In the genomic region with DNA sequence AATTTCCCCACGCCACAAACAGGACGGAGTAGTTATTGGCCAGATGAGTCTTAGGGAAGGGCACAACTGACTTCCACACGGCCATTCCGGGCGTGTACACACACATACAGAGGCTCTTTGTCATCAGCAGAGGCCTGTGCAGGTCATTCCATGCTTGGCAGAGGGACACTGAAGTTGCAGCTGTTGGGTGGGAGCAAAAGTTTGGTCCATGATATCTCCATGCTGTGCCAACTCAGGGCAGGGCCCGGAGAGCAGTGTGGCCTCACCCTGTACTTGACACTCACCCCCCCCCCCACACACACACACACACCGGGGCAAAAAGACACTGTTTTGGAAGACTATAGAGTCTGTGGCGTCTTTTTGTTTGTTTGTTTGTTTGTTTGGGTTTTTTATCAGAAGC, we compare ENCODE assay signal across 19 mouse cellular contexts. TPM values are rescaled to one million over a fixed set of nuclear protein-coding genes. Genes with fewer than 3 reads are reported as not detected.
A peak's percentile ranks its signal among the peaks of the same experiment; 100 is the strongest.
DNase-seq lines count a peak whose midpoint lies in the region; ATAC-seq and TF ChIP-seq lines count a peak whose summit lies in the region.
"Had no signal": no experiment of that assay in that cellular context is flagged by ENCODE, and none has a peak within 500 bp of the region (broad histone marks: within the 10 kb centered on the region; RNA-seq: fewer than 3 reads in every experiment).

No protein-coding gene starts in this region.

- H3K9ac ChIP-seq in lung, postnatal 0 days (replicated peaks; ENCODE audit: low read depth): no peak overlapping the region
- H3K9ac ChIP-seq: forebrain, embryonic 15.5 days; hindbrain, embryonic 14.5 days had no signal

- peak overlapping the region; percentile 82 for H3K27ac ChIP-seq in gastrocnemius, adult 2 months
- no peak overlapping the region for H3K27ac ChIP-seq in lung, postnatal 0 days (ENCODE audit: low read length)
- H3K27ac ChIP-seq: forebrain, embryonic 15.5 days; hindbrain, embryonic 10.5 days; hindbrain, embryonic 14.5 days had no signal

- TF ChIP-seq POLR2A in myocyte (IDR thresholded peaks at IDR 0.05; ENCODE audit: insufficient read length, low read depth): no peak

- H3K27me3 ChIP-seq in lung, postnatal 0 days (replicated peaks; ENCODE audit: insufficient read depth, low read length): no peaks in the 10 kb centered on the region
- H3K27me3 ChIP-seq in myocyte (ENCODE audit: control insufficient read depth, insufficient read depth, insufficient read length): no peaks in the 10 kb centered on the region
- H3K27me3 ChIP-seq: forebrain, embryonic 15.5 days had no signal

- no peaks in the 10 kb centered on the region for H3K4me1 ChIP-seq in lung, postnatal 0 days (ENCODE audit: insufficient read depth, low read depth, low read length)
- H3K4me1 ChIP-seq: forebrain, embryonic 15.5 days; hindbrain, embryonic 10.5 days had no signal

- TF ChIP-seq EP300 in lung, postnatal 0 days (IDR thresholded peaks at IDR 0.05): no peak

- H3ac ChIP-seq in myocyte (ENCODE audit: control insufficient read depth, insufficient read length): no peak overlapping the region

- no peaks in the 10 kb centered on the region for H3K9me3 ChIP-seq in lung, postnatal 0 days (ENCODE audit: low read length)
- H3K9me3 ChIP-seq: forebrain, embryonic 15.5 days; G1E; hindbrain, embryonic 10.5 days had no signal

- H3K79me2 ChIP-seq in myocyte (ENCODE audit: control insufficient read depth, insufficient read depth): no peaks in the 10 kb centered on the region

- no peaks in the 10 kb centered on the region for H3K36me3 ChIP-seq in lung, postnatal 0 days (ENCODE audit: insufficient read depth, low read length)
- H3K36me3 ChIP-seq in myocyte (ENCODE audit: control insufficient read depth, insufficient read depth): no peaks in the 10 kb centered on the region
- H3K36me3 ChIP-seq: forebrain, embryonic 15.5 days; G1E; hindbrain, embryonic 10.5 days had no signal

- 0 out of 2 replicates have a peak, but pooled peaks have one; percentile 25 for ATAC-seq in lung, postnatal 0 days
- ATAC-seq: CD4-positive, CD25-positive, alpha-beta regulatory T cell, adult 4 months; forebrain, embryonic 15.5 days had no signal

- no peak overlapping the region for H3K4me2 ChIP-seq in lung, postnatal 0 days (replicated peaks; ENCODE audit: low read depth, low read length)
- peak overlapping the region; percentile 41 for H3K4me2 ChIP-seq in myocyte (ENCODE audit: low read depth)
- H3K4me2 ChIP-seq: forebrain, embryonic 15.5 days; hindbrain, embryonic 14.5 days had no signal

- intact Hi-C loops in gastrocnemius, adult 2 months (cut with DNase I): no loop called here
- intact Hi-C loops in gastrocnemius, postnatal 36 days (cut with DNase I): loop anchor here (10.0 kb wide), 1 partner anchor 256 kb away; a partner anchor contains a TSS

- peak; percentile 55 for DNase-seq in gastrocnemius, adult 2 months
- DNase-seq in gastrocnemius, postnatal 36 days: no peak
- no peak for DNase-seq in lung, postnatal 0 days (ENCODE audit: low spot score)
- no peak for DNase-seq in lung, postnatal 36 days
- peak; percentile 30 for DNase-seq in Muller cell, postnatal 12 days (ENCODE audit: inconsistent ontology term)
- DNase-seq in frontal cortex, postnatal 10 days (ENCODE audit: low spot score in 2 of 2): no peak
- no peak for DNase-seq in adrenal gland, adult 8-10 months
- DNase-seq: adrenal gland, postnatal 14 days; cerebellum, adult 2 months; cerebellum, postnatal 10 days; kidney, adult 8-10 months had no signal

- peak overlapping the region; percentile 11; the same call in 1 of the 2 replicates for H3K4me3 ChIP-seq in gastrocnemius, adult 2 months
- H3K4me3 ChIP-seq in lung, postnatal 0 days (ENCODE audit: low read depth, low read length): no peak overlapping the region
- no peak overlapping the region for H3K4me3 ChIP-seq in myocyte
- H3K4me3 ChIP-seq: forebrain, embryonic 15.5 days; hindbrain, embryonic 10.5 days had no signal

- 74% methylated on average over 8 of the region's 8 CpGs for WGBS in lung, postnatal 0 days

- no peak for TF ChIP-seq CTCF in gastrocnemius, adult 2 months (IDR thresholded peaks at IDR 0.05)
- TF ChIP-seq CTCF in lung, postnatal 0 days (IDR thresholded peaks at IDR 0.05): no peak

TF ChIP-seq in myocyte, 11 proteins besides CTCF, POLR2A, EP300 and RAD21:
- TF ChIP-seq REST (IDR thresholded peaks at IDR 0.05; ENCODE audit: insufficient read depth, insufficient read length) (no peak), TCF3 (IDR thresholded peaks at IDR 0.05; ENCODE audit: insufficient read length, low read depth) (peak; percentile 63), TCF12 (IDR thresholded peaks at IDR 0.05; ENCODE audit: insufficient read depth, poor library complexity, severe bottlenecking) (peak; percentile 72), MYOG (IDR thresholded peaks at IDR 0.05; ENCODE audit: control insufficient read depth in 1 of 3, insufficient read depth in 1 of 3, insufficient read length in 2 of 3, low read depth in 2 of 3) (peak; percentile 80 to 95 (median 87)), POLR2AphosphoS2 (IDR thresholded peaks at IDR 0.05; ENCODE audit: insufficient read length, low read depth) (no peak), MYOD1 (IDR thresholded peaks at IDR 0.05; ENCODE audit: control insufficient read depth in 1 of 3, insufficient read length in 2 of 3, low read depth in 2 of 3) (peak; percentile 60 to 84 (median 81)), USF1 (IDR thresholded peaks at IDR 0.05; ENCODE audit: low read depth) (no peak), SRF (IDR thresholded peaks at IDR 0.05; ENCODE audit: control insufficient read depth, insufficient read length, low read depth) (no peak), E2F4 (IDR thresholded peaks at IDR 0.05; ENCODE audit: insufficient read depth) (no peak), MAX (IDR thresholded peaks at IDR 0.05; ENCODE audit: low read depth) (no peak), CEBPB (IDR thresholded peaks at IDR 0.05; ENCODE audit: insufficient read depth, poor library complexity, severe bottlenecking) (no peak)

RNA-seq across cellular contexts. Expression of a gene that starts 35.2 kb away (rescaled TPM):
- 100 to 1,000 TPM; 181 to 243 TPM for total RNA-seq in gastrocnemius, adult 2 months (2021)
- 100 to 1,000 TPM; 192 to 209 TPM for total RNA-seq in gastrocnemius, postnatal 36 days (2021)
- 0.57 and 1.1 TPM in 2 replicates for polyA plus RNA-seq in lung, postnatal 0 days (2015; fragmentation: Nextera tagmentation; extraction: Ambion mirVana)
- 58.0 TPM for polyA plus RNA-seq in myocyte (2012; fragmentation: generic; extraction: Trizol)
- 10 to 100 TPM in 1 of 4 experiments, 1 to 10 TPM in 2, under 1 TPM in 1; 0.56 to 12.3 (median 3.0) TPM for total RNA-seq in adrenal gland, adult 8-10 months (2022)
- total RNA-seq: granulocyte monocyte progenitor cell, adult 5-6 weeks had no signal
- polyA plus RNA-seq: CD4-positive, CD25-positive, alpha-beta regulatory T cell, adult 4 months; forebrain, embryonic 11.5 days; G1E; hindbrain, embryonic 10.5 days; hindbrain, embryonic 14.5 days had no signal

RNA-seq across cellular contexts. Expression of a gene that starts 50.1 kb away (rescaled TPM):
- under 1 TPM; 0.31 to 0.89 TPM for total RNA-seq in gastrocnemius, adult 2 months (2021)
- total RNA-seq in gastrocnemius, postnatal 36 days (2021): under 1 TPM; 0.15 to 0.41 TPM
- polyA plus RNA-seq in lung, postnatal 0 days (2015; fragmentation: Nextera tagmentation; extraction: Ambion mirVana): 2.4 and 3.0 TPM in 2 replicates
- polyA plus RNA-seq in myocyte (2012; fragmentation: generic; extraction: Trizol): 1.2 TPM
- 1 to 10 TPM; 3.5 to 4.3 (median 3.6) TPM for total RNA-seq in adrenal gland, adult 8-10 months (2022)

Comparison
In these comparisons a context has a peak if more than half of its experiments do, and no peak if none do; other contexts are left out.
1. DNase-seq: peak in gastrocnemius, adult 2 months (single experiment) and Muller cell, postnatal 12 days (single experiment); none in gastrocnemius, postnatal 36 days (0 of 2), lung, postnatal 0 days (single experiment), lung, postnatal 36 days (single experiment), frontal cortex, postnatal 10 days (0 of 2) and adrenal gland, adult 8-10 months (single experiment).
2. RNA of a gene that starts 35.2 kb away (total RNA-seq): 181 to 243 TPM in gastrocnemius, adult 2 months and 192 to 209 TPM in gastrocnemius, postnatal 36 days; 0.56 to 12.3 TPM in adrenal gland, adult 8-10 months; every median in the first group is over 10 times any median in the second.